Mouse (Mus musculus) ES-E14 (cell line): ENCODE results near the gene Dock4.

Source experiments
- HCFC1 ChIP-seq: IDR thresholded peaks from 2 replicates; pipeline ENCODE4 v1.6.1; 2012; ENCODE audit warnings: low read length, inconsistent platforms, borderline replicate concordance; ENCODE audit not compliant: insufficient read depth
- MAFK ChIP-seq: IDR thresholded peaks from 2 replicates; pipeline ENCODE4 v1.6.1; 2014; ENCODE audit warnings: mild to moderate bottlenecking, low read depth, low read length, inconsistent platforms; ENCODE audit not compliant: insufficient read depth
- ZC3H11A ChIP-seq: IDR thresholded peaks from 2 replicates; pipeline ENCODE4 v1.6.1; 2012; ENCODE audit warnings: low read depth, mild to moderate bottlenecking, inconsistent platforms, low read length, borderline replicate concordance

DNA sequence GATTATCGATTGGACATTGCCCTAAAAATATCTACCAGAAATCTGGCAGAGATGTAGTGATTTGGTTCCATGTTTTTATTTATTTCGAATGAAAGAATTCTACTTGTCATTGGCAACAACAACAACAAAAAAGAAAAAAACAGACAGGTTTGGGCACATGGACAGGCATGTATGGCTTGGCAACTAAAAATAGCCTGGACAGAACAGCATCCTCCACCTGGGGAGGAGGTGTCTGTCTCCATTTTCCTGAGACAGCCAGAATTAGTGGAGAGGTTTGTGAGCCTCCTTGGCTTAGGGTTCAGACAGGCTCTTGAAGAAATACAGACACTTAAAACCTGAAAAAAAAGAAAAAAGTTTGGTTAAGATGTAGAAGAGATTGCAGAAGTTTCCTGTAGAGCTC lies 10.8 kb downstream of the Dock4 start:
- TF ChIP-seq MAFK = no peak
- no peak for TF ChIP-seq ZC3H11A
- TF ChIP-seq HCFC1 = no peak
